Mouse (Mus musculus) ES-Bruce4 (cell line): ENCODE data around the gene Csad.
"Not testable (repeated sequence)": the region's sequence is repeated elsewhere in the genome, so short reads cannot be mapped to it uniquely, and the experiment has no call there.

Experiments
- CTCF ChIP-seq: IDR thresholded peaks from one replicate; pipeline ENCODE4 v1.8.1; 2011; ENCODE audit warnings: low read depth, low read length
- EP300 ChIP-seq: IDR thresholded peaks from 2 replicates; pipeline ENCODE4 v1.6.1; 2011; ENCODE audit warnings: low read depth, low read length; ENCODE audit not compliant: insufficient read depth
- POLR2A ChIP-seq: IDR thresholded peaks from one replicate; pipeline ENCODE4 v1.8.1; 2011; ENCODE audit warnings: low read length; ENCODE audit not compliant: insufficient read depth

GRCm38 (mm10) chr15:102155006-102155405 is 49.5 kb downstream of the Csad start:
- TF ChIP-seq CTCF, EP300, POLR2A: not testable (repeated sequence)
